Comparison of ENCODE assay signal across 15 mouse cellular contexts in the genomic region with DNA sequence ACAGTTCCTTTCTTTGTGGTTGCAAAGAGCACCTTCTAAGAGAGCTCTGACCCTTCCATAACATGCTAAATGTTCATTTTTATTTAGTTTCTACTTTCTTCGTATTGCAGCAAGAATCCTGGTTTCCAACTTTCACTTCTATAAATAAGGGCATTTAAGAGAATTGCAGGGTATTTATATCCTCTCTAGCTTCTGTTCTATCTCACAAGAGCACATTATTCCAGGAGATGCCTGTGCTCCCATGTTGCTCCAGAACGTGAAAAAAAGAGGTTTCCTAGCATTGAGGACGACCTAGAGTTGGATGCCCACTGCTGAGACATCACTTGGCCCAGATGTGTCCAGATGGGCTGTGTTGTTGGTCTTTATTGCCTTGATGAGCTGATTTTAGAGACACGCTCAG.
"Had no signal": no experiment of that assay in that cellular context is flagged by ENCODE, and none has a peak within 500 bp of the region (broad histone marks: within the 10 kb centered on the region; RNA-seq: fewer than 3 reads in every experiment).

No protein-coding gene starts in this region.

- H3K4me3 ChIP-seq: limb, embryonic 10.5 days; limb, embryonic 13.5 days; liver, embryonic 12.5 days; liver, embryonic 15.5 days; lung, embryonic 15.5 days; midbrain, embryonic 15.5 days; neural tube, embryonic 12.5 days; neural tube, embryonic 15.5 days had no signal

- DNase-seq: kidney, adult 18-20 months; liver; lung, adult 18-20 months; right cerebral cortex, postnatal 4 days; thymus, postnatal 25 days had no signal

- H3K4me1 ChIP-seq: limb, embryonic 10.5 days; limb, embryonic 13.5 days; liver, embryonic 12.5 days; liver, embryonic 15.5 days; lung, embryonic 15.5 days; midbrain, embryonic 15.5 days; neural tube, embryonic 12.5 days; neural tube, embryonic 15.5 days had no signal

- H3K27ac ChIP-seq: limb, embryonic 10.5 days; limb, embryonic 13.5 days; liver, embryonic 12.5 days; liver, embryonic 15.5 days; lung, embryonic 15.5 days; midbrain, embryonic 15.5 days; neural tube, embryonic 12.5 days; neural tube, embryonic 15.5 days; stomach, postnatal 0 days had no signal

- ATAC-seq: intestine, embryonic 16.5 days; liver, embryonic 12.5 days; midbrain, embryonic 15.5 days had no signal
